Mouse (Mus musculus) stomach, embryonic 16.5 days (tissue): ENCODE data around the gene Arl6ip4. TPM values are rescaled to one million over a fixed set of nuclear protein-coding genes. Genes with fewer than 3 reads are reported as not detected.
A peak's percentile ranks its signal among the peaks of the same experiment; 100 is the strongest.

Source experiments
- ATAC-seq: fragments of 200-750 bp; cut with Nextera tagmentation; 2 replicates; pipeline ENCODE4 v1.8.0; 2017; ENCODE audit warnings: moderate number of reproducible peaks, moderate TSS enrichment; ENCODE audit not compliant: insufficient read depth, low FRiP score
- H3K27ac ChIP-seq: fragments of 300-500 bp; sonication (generic); 2 replicates; pipeline ENCODE4 v1.5.1; 2014; ENCODE audit warnings: low read length
- H3K27me3 ChIP-seq: fragments of 300-500 bp; sonication (generic); 2 replicates; pipeline ENCODE4 v1.6.1; 2014; ENCODE audit warnings: low read length, control low read depth, mixed read lengths; ENCODE audit not compliant: control insufficient read depth, insufficient read depth
- H3K36me3 ChIP-seq: fragments of 300-500 bp; sonication (generic); 2 replicates; pipeline ENCODE4 v1.6.1; 2014; ENCODE audit warnings: low read length; ENCODE audit not compliant: control insufficient read depth, insufficient read depth
- H3K4me1 ChIP-seq: fragments of 300-500 bp; sonication (generic); 2 replicates; pipeline ENCODE4 v1.6.1; 2014; ENCODE audit warnings: low read length, control low read depth, mixed read lengths; ENCODE audit not compliant: control insufficient read depth, insufficient read depth
- H3K4me2 ChIP-seq: fragments of 300-500 bp; sonication (generic); 2 replicates; pipeline ENCODE4 v1.6.1; 2014; ENCODE audit warnings: low read depth, low read length, mixed read lengths
- H3K4me3 ChIP-seq: fragments of 300-500 bp; sonication (generic); replicated peaks from 2 replicates; pipeline ENCODE4 v1.5.1; 2014; ENCODE audit warnings: mild to moderate bottlenecking, low read length
- H3K9ac ChIP-seq: fragments of 300-500 bp; sonication (generic); 2 replicates; pipeline ENCODE4 v1.6.1; 2014; ENCODE audit warnings: low read length
- H3K9me3 ChIP-seq: fragments of 300-500 bp; sonication (generic); replicated peaks from 2 replicates; pipeline ENCODE4 v1.6.1; 2016; ENCODE audit warnings: low read length, control low read depth; ENCODE audit not compliant: control insufficient read depth
- WGBS: fragments of 180-500 bp; shearing (Covaris S2); extraction: QIAGEN DNeasy Blood & Tissue Kit; methylation state at CpG from one replicate; pipeline ENCODE4 v1.1.7; 2014; 5-methylcytosine and 5-hydroxymethylcytosine counted together
- polyA plus RNA-seq: library from polyadenylated mRNA; unstranded; fragments of >200 nt; fragmentation: Nextera tagmentation; extraction: Ambion mirVana; gene quantifications from 2 replicates; pipeline ENCODE4 v1.2.1, GENCODE M21; 2015

Gene Arl6ip4
- polyA plus RNA-seq, 1 experiment from 2014 or later: 81.6 TPM

DNA sequence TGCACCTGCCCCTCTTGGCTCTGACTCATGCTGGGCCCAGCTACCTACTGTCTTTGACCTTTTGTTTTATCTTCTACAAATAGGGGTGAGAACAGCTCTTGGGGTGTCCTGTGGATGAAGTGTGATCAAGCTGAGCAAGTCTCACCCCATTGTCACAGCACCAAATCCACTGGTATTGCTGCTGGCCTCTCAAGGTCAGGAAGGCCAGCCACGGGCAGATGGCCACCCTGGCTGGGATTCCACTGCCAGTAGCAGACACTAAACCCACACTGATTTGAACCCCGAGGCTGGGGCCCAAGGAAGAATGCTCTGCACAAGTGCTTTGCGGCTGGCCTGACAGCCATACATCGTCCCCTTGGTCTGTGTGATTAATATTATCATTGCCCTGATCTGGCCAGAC lies 42.4 kb downstream of the Arl6ip4 start:
- Histone ChIP-seq H3K27ac (no peak overlapping the region), H3K4me2 (no peak overlapping the region), H3K9ac (no peak overlapping the region), H3K4me1 (peaks cover 17% of the 10 kb centered on the region), H3K4me3 (no peak overlapping the region), H3K9me3 (no peaks in the 10 kb centered on the region), H3K36me3 (no peaks in the 10 kb centered on the region), H3K27me3 (no peaks in the 10 kb centered on the region)
- no peak for ATAC-seq
- 59% methylated on average over 4 of the region's 4 CpGs for WGBS

DNA sequence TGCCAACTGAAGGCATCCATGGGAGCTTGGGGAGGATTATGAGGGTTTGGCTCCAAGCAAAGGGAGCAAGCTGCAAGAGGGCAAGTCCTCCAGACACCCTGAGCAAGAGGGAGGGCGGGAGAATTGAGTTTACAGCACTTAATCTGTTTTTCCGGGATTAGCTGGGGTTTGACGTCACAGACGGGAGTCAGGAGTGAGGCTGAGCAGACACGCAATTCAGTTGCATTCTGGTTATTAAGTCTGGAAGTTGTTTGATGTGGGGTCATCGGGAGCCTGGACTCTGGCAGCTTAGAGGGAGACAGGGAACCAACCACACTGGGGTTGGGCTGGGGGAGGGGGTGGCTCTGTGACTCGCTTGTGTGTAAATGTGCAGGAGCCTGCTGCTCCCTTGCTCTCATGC lies 43.6 kb downstream of the Arl6ip4 start:
- ATAC-seq: peak; percentile 34; the same call in 1 of the 2 replicates
- 26% methylated on average over 7 of the region's 7 CpGs for WGBS
- no peak overlapping the region for H3K4me2 ChIP-seq

DNA sequence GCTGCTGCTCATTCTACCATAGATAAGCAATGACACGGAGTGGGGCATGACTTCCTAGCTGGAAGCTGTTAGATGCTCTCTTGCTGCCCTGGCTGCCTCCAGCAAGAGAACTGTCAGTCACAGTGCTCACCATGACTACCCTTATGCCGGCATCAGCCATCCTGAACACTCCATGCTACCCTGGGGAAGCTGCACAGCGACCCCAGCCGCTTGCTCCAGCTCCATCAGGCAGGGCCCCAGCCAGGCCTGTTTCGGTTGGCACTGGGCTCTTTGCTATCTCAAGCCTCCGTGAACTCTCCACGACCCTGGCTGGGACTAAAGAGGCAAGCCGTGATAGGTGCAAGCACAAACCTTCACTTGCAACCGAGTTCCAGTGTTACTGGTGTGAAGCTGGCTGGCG lies 45.9 kb downstream of the Arl6ip4 start:
- no peak for ATAC-seq
- H3K27ac ChIP-seq: no peak overlapping the region

More for the DNA sequence above, 43.6 kb downstream of the Arl6ip4 start:
- Histone ChIP-seq H3K9me3 (no peaks in the 10 kb centered on the region), H3K27ac (peak overlapping the region; percentile 42; the same call in 1 of the 2 replicates), H3K36me3 (no peaks in the 10 kb centered on the region), H3K27me3 (no peaks in the 10 kb centered on the region), H3K4me3 (no peak overlapping the region), H3K9ac (peak overlapping the region; percentile 39; the same call in 1 of the 2 replicates), H3K4me1 (peaks cover 20% of the 10 kb centered on the region)

DNA sequence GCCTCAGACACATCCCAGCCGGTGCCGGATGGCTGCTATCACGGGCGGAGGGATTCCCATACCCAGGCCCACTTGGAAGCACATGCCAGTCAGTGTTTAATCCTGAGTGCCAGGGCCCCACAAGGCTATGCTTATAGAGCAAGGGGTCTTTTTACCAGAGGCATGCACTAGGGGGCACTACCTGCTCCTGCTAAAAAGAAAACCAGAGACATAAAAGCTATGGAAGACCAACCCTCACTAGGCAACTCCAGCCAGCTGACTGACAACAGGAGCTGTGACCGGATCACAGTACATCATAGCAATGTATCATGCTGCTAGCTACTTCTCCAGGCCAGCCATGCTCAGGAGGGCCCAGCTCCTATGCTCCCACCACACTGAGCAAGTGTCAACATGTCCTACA lies 46.7 kb downstream of the Arl6ip4 start:
- H3K4me1 ChIP-seq: peaks cover 38% of the 10 kb centered on the region

More for the DNA sequence above, 45.9 kb downstream of the Arl6ip4 start:
- H3K36me3 ChIP-seq: no peaks in the 10 kb centered on the region
- no peak overlapping the region for H3K4me3 ChIP-seq
- H3K27me3 ChIP-seq: no peaks in the 10 kb centered on the region
- no peaks in the 10 kb centered on the region for H3K9me3 ChIP-seq
- H3K4me2 ChIP-seq: no peak overlapping the region
- H3K9ac ChIP-seq: no peak overlapping the region
- H3K4me1 ChIP-seq: peaks cover 38% of the 10 kb centered on the region
- 29% methylated on average over 10 of the region's 10 CpGs for WGBS

DNA sequence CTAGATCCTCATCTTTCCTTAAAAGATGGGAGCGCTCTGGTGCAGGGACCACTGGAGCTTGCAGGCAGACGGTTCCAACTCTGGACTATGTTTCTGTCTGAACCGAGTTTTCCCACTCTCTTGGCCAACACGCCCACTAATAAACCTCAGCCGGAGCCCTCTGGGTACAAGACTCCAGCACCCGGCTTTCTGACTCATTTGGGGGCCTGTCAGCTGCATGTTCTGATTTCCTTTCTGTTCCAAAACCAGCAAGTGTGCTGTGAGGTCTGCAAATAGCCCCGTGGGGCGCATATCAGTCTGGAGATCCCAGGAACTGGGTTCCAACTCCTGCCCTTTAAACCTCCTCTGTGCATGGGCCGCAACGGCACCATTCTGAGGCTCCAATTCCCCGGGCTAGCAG lies 47.6 kb downstream of the Arl6ip4 start:
- H3K9me3 ChIP-seq: no peaks in the 10 kb centered on the region
- no peak overlapping the region for H3K4me2 ChIP-seq
- no peak for ATAC-seq
- H3K27ac ChIP-seq: no peak overlapping the region
- no peaks in the 10 kb centered on the region for H3K36me3 ChIP-seq
- H3K9ac ChIP-seq: no peak overlapping the region
- H3K4me1 ChIP-seq: peaks cover 38% of the 10 kb centered on the region
- WGBS: 77% methylated on average over 11 of the region's 11 CpGs
- no peak overlapping the region for H3K4me3 ChIP-seq
- H3K27me3 ChIP-seq: no peaks in the 10 kb centered on the region

More for the DNA sequence above, 46.7 kb downstream of the Arl6ip4 start:
- Histone ChIP-seq H3K9ac (no peak overlapping the region), H3K36me3 (no peaks in the 10 kb centered on the region), H3K27ac (no peak overlapping the region), H3K4me3 (no peak overlapping the region), H3K4me2 (no peak overlapping the region), H3K27me3 (no peaks in the 10 kb centered on the region), H3K9me3 (no peaks in the 10 kb centered on the region)
- 48% methylated on average over 5 of the region's 5 CpGs for WGBS
- 0 out of 2 replicates have a peak, but pooled peaks have one; percentile 9 for ATAC-seq

DNA sequence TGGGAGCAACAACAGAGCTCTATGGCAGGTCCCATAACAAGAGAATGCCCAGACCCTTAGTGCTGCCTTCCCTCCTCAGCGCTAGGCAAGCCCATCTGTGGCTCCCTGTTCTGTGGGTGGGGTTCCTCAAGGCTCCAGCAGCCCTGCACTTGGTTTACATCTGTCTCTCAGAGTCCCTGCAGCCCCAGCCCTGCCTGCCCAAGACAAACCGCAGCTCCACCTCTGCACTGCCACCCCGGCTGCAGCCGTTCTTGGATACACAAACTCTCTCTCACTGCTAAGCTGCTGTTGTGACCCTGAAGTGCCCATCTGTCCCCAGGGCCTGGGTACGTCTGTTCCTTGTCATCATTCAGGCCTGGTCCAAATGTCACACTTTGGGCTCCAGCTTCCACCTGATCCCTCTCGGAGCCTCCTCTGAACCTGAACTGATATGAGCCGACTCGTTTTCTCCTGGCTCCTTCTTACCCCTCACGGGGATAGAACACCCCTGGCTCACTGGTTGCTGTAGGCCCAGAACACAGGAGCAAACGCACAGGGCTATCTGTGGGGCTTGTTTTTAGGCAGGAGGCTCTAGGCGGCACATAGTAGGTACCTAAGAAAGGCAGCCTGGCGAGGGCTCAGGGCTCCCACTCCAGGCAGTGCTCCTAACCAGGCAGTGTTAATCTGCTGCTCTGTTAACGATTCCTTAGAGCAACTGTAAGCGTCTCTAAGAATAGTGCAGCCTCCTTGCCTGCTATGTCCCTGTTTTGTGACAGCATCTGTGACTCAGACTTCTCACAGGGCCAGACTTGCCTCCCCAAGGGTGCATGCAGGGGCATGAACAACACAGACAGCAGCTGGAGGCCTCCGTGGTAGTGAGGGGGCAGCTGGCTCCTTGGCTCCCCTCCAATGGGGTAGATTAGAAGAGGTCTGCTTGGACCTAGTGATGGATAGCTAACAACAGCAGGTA lies 50.0 kb downstream of the Arl6ip4 start:
- peak overlapping the region; percentile 32 for H3K9ac ChIP-seq
- H3K4me2 ChIP-seq: no peak overlapping the region
- ATAC-seq: peak; percentile 53
- no peaks in the 10 kb centered on the region for H3K9me3 ChIP-seq
- H3K27me3 ChIP-seq: no peaks in the 10 kb centered on the region
- peaks cover 30% of the 10 kb centered on the region for H3K4me1 ChIP-seq
- no peak overlapping the region for H3K4me3 ChIP-seq
- no peaks in the 10 kb centered on the region for H3K36me3 ChIP-seq
- 32% methylated on average over 15 of the region's 15 CpGs for WGBS
- H3K27ac ChIP-seq: peak overlapping the region; percentile 66

DNA sequence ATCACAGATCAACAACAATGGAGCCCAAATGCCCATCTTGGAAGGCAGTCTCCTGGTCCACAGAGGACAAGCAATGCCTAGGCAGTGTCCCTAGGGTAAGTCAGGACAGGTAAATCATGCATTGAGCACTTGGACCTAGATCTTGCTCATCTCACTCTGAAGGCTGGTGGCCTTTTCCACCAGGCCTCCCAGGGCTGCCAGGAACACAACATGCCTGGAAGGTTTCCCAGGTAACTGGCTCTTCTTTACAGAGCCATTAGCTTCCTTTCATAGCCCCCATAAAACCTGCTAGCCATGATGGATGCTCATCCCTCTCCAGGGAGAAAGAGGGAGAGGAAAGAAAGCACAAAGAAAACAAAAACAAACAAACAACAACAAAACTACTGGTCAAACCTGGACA lies 50.9 kb downstream of the Arl6ip4 start:
- Histone ChIP-seq H3K9ac (no peak overlapping the region), H3K27me3 (no peaks in the 10 kb centered on the region), H3K36me3 (no peaks in the 10 kb centered on the region), H3K4me2 (no peak overlapping the region), H3K4me3 (no peak overlapping the region), H3K27ac (no peak overlapping the region), H3K4me1 (peaks cover 30% of the 10 kb centered on the region), H3K9me3 (no peaks in the 10 kb centered on the region)
- no peak for ATAC-seq

DNA sequence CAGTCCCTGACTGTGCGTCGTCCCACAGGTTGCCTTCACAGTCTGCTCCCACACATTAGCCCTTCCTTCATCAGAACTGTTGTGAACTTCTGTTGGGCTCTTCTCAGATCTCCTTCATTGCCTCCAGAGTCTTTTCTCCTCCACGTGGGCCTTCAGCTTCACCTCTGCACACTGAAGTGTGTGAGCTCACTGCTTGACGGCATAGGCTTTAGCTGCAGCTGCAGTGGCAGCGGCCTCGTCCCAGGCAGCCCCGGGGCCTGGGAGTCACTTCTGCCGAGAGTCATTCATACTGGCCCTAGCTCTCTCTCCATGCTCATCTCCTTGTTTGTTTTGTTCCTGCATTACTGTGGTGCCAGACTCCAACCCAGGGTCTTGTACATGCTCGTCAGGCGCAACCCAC lies 51.7 kb downstream of the Arl6ip4 start:
- H3K27ac ChIP-seq: no peak overlapping the region
- H3K27me3 ChIP-seq: no peaks in the 10 kb centered on the region
- no peak overlapping the region for H3K4me2 ChIP-seq
- no peak for ATAC-seq
- H3K4me3 ChIP-seq: no peak overlapping the region
- no peaks in the 10 kb centered on the region for H3K9me3 ChIP-seq
- H3K9ac ChIP-seq: no peak overlapping the region
- H3K36me3 ChIP-seq: no peaks in the 10 kb centered on the region
- peaks cover 22% of the 10 kb centered on the region; the same call in 1 of the 2 replicates for H3K4me1 ChIP-seq
- 65% methylated on average over 10 of the region's 10 CpGs for WGBS
